In the genomic region with DNA sequence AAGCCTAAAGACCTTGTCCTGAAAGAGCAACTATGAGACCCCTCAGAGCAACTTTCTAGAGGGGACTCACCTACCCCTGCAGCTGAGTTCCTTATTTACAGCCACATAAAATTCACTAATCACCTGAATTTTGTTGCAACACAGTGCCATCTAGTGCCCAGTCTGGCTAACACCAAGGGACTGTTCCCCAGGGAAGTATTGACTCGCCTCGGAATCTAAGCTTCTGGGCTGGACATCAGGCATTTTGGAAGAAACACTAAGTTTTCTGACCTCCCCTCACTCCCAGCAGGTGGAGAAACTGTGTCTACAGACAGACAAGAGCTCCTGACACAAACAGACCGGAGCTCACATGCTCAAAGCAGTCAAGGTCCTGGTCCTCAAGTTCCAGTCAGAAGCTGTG, we compare ENCODE assay signal across 8 mouse cellular contexts.
A peak's percentile ranks its signal among the peaks of the same experiment; 100 is the strongest.
DNase-seq lines count a peak whose midpoint lies in the region; ATAC-seq and TF ChIP-seq lines count a peak whose summit lies in the region.
"Had no signal": no experiment of that assay in that cellular context is flagged by ENCODE, and none has a peak within 500 bp of the region (broad histone marks: within the 10 kb centered on the region; RNA-seq: fewer than 3 reads in every experiment).

No protein-coding gene starts in this region.

- H3K27ac ChIP-seq in bone marrow, adult 2 months (ENCODE audit: control insufficient read depth, insufficient read depth, low read depth, low read length, poor library complexity), result no peak overlapping the region
- no peak overlapping the region for H3K27ac ChIP-seq in embryonic facial prominence, embryonic 14.5 days (replicated peaks; ENCODE audit: low read depth, low read length)
- no peak overlapping the region for H3K27ac ChIP-seq in midbrain, embryonic 13.5 days
- H3K27ac ChIP-seq: macrophage had no signal

- WGBS in bone marrow, adult 2 months, result 5% methylated on average over 3 of the region's 3 CpGs
- 1% methylated on average over 3 of the region's 3 CpGs for WGBS in embryonic facial prominence, embryonic 14.5 days
- 12% methylated on average over 3 of the region's 3 CpGs for WGBS in midbrain, embryonic 13.5 days

- H3K36me3 ChIP-seq in embryonic facial prominence, embryonic 14.5 days (ENCODE audit: control insufficient read depth, insufficient read depth, low read length), result no peaks in the 10 kb centered on the region
- no peaks in the 10 kb centered on the region for H3K36me3 ChIP-seq in midbrain, embryonic 13.5 days

- ATAC-seq in embryonic facial prominence, embryonic 14.5 days (ENCODE audit: low read depth), result no peak
- peak; percentile 27; the same call in 1 of the 2 replicates for ATAC-seq in midbrain, embryonic 13.5 days

- peak overlapping the region; percentile 32; the same call in 1 of the 2 replicates for H3K4me2 ChIP-seq in embryonic facial prominence, embryonic 14.5 days (ENCODE audit: low read depth, low read length)
- H3K4me2 ChIP-seq in midbrain, embryonic 13.5 days (replicated peaks), result no peak overlapping the region

- no peaks in the 10 kb centered on the region for H3K9me3 ChIP-seq in embryonic facial prominence, embryonic 14.5 days (ENCODE audit: control insufficient read depth, low read length)
- no peaks in the 10 kb centered on the region for H3K9me3 ChIP-seq in midbrain, embryonic 13.5 days

- H3K27me3 ChIP-seq in embryonic facial prominence, embryonic 14.5 days (replicated peaks; ENCODE audit: control insufficient read depth, insufficient read depth, low read length), result peaks cover 2% of the 10 kb centered on the region
- 0 out of 2 replicates have a peak, but pooled peaks cover 19% of the 10 kb centered on the region for H3K27me3 ChIP-seq in midbrain, embryonic 13.5 days

- no peaks in the 10 kb centered on the region; the same call in 1 of the 2 replicates for H3K4me1 ChIP-seq in bone marrow, adult 2 months (ENCODE audit: control insufficient read depth, insufficient read depth, low read length)
- peaks cover 10% of the 10 kb centered on the region for H3K4me1 ChIP-seq in embryonic facial prominence, embryonic 14.5 days (ENCODE audit: control insufficient read depth, insufficient read depth, low read length)
- H3K4me1 ChIP-seq in midbrain, embryonic 13.5 days (replicated peaks), result peaks cover 19% of the 10 kb centered on the region

- peak; percentile 49 for TF ChIP-seq CTCF in bone marrow, adult 2 months (IDR thresholded peaks at IDR 0.05; ENCODE audit: control insufficient read depth, insufficient read depth, low read length)

- H3K4me3 ChIP-seq in bone marrow, adult 2 months (replicated peaks; ENCODE audit: control insufficient read depth, low read depth, low read length), result no peak overlapping the region
- H3K4me3 ChIP-seq in embryonic facial prominence, embryonic 14.5 days (ENCODE audit: low read depth, low read length), result no peak overlapping the region
- H3K4me3 ChIP-seq in midbrain, embryonic 13.5 days (replicated peaks), result no peak overlapping the region

- TF ChIP-seq POLR2A in bone marrow, adult 2 months (IDR thresholded peaks at IDR 0.05; ENCODE audit: borderline replicate concordance, control insufficient read depth, low read depth, low read length), result no peak

- intact Hi-C loops in heart, postnatal 36 days (cut with DNase I), result loop anchor here (1.0 kb wide), 3 partner anchors 207 to 1044 kb away; no protein-coding TSS in a partner anchor
- intact Hi-C loops in left cerebral cortex, postnatal 10 days (cut with DNase I), result loop anchor here (10.0 kb wide), 1 partner anchor 207 kb away; no protein-coding TSS in a partner anchor

- DNase-seq in Muller cell, postnatal 12 days (ENCODE audit: inconsistent ontology term), result peak; percentile 27
- peak; percentile 81 for DNase-seq in embryonic facial prominence, embryonic 14.5 days (ENCODE audit: low spot score)
- peak; percentile 58 to 61 for DNase-seq in heart, postnatal 36 days
- DNase-seq in left cerebral cortex, postnatal 10 days (ENCODE audit: extremely low spot score in 1 of 2, low spot score in 2 of 2), result peak; percentile 62 to 76
- DNase-seq in spleen, postnatal 36 days (ENCODE audit: low spot score in 2 of 2), result peak; percentile 58 to 63

- H3K9ac ChIP-seq in embryonic facial prominence, embryonic 14.5 days (ENCODE audit: low read depth, low read length), result no peak overlapping the region
- no peak overlapping the region for H3K9ac ChIP-seq in midbrain, embryonic 13.5 days (replicated peaks)

Comparison
In these comparisons a context has a peak if more than half of its experiments do, and no peak if none do; other contexts are left out.
1. DNase-seq: peak in every context shown above with its lines; median percentile 81 in embryonic facial prominence, embryonic 14.5 days; 69 in left cerebral cortex, postnatal 10 days; 60 in spleen, postnatal 36 days; 60 in heart, postnatal 36 days; 27 in Muller cell, postnatal 12 days.